Mouse (Mus musculus): ENCODE measurements around the gene Prr5. TPM values are rescaled to one million over a fixed set of nuclear protein-coding genes. Genes with fewer than 3 reads are reported as not detected.

The Prr5 gene
- not detected in 2 replicates for total RNA-seq (2014; fragmentation: Nextera tagmentation)
- total RNA-seq (2017) = not detected in 2 replicates
- not detected in 2 replicates for polyA plus RNA-seq (2012)

DNA sequence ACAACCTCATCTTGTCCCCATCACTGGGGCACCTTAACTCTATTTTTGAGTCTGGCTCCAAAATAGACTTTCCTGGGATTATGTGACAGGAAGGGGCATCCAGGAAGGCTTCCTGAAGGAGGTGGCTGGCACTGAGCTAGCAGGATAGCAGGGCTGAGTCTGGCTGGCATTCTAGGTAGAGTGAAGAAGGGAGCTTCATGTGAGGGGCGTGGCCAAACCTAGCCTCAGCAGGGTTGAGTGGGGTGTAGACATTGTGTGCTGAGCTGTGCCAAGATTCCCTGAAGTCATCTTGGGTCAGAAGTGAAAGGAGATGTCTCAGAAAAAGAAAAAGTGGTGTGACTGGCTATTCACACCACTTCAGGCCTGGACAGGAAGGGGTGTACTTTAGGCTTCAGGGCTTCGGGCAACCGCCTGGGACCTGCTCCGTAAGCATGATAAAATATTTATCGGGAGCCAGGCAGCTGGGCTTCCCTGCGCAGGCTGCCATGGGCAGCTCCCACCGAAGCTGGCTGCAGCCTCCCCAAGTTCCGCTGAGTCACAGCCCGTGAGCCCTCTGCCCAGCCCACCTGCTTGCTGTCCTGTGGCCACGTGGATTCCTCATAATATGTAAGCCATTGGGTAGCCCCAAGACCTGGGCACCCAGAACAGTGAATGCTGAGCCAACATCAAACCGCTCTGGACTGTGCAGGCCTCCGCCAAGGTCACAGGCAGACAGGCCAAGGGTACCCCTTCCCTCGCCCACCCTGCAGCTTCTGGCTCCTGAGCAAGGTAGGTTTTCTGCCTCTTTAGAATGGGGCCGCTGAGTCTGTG, at the start of gene Prr5:
Gene Prr5, plus strand, starts transcription at position 683 of the 810 bp plus-strand sequence.
- no peak for ATAC-seq (ENCODE audit: extremely low read depth, insufficient number of reproducible peaks, low FRiP score, poor library complexity, severe bottlenecking)
- Histone ChIP-seq H3K4me3 (ENCODE audit: low read depth, low read length) (no peak within 1 kb of the TSS; the same call in 1 of the 2 replicates), H3K36me3 (replicated peaks) (no peaks in the 10 kb centered on the region), H3K9me3 (replicated peaks) (peaks cover 93% of the 10 kb centered on the region), H3K27me3 (ENCODE audit: insufficient read depth, low read length) (no peaks in the 10 kb centered on the region), H3K4me1 (ENCODE audit: insufficient read depth, low read depth, low read length) (no peaks in the 10 kb centered on the region)
- TF ChIP-seq CTCF (IDR thresholded peaks at IDR 0.05; ENCODE audit: low read depth, low read length) = no peak
- no peak for TF ChIP-seq POLR2AphosphoS5 (IDR thresholded peaks at IDR 0.05; ENCODE audit: insufficient replicate concordance, low read depth, low read length)
- no peak for TF ChIP-seq GATA1 (IDR thresholded peaks at IDR 0.05; ENCODE audit: borderline replicate concordance, low read length)
- TF ChIP-seq TAL1 (conservative IDR thresholded peaks at IDR 0.05; ENCODE audit: low read depth, low read length) = no peak
- TF ChIP-seq GATA2 (IDR thresholded peaks at IDR 0.05; ENCODE audit: borderline replicate concordance, low read depth, low read length) = no peak
- no peak for DNase-seq (ENCODE audit: low spot score)

DNA sequence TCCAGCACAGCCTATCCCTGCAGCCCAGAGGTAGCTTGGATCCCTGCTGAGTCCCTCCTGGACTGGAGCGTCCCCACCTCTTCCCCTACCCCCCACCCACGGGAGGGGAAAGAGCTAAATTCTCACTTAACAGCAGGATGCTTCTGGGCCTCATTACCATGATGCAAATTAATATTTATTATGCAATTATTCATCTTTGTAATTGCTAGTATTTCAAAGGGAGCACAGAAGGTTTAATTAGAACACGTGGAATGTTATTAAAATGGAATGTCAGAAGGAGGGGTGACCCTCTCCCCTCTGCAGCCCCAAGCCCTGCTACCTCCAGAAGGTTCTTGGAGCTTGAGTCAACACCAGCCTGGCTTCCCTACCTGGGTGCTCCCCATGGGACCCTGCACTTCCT, 49.4 kb upstream of the Prr5 start:
- no peak for TF ChIP-seq GATA1 (IDR thresholded peaks at IDR 0.05; ENCODE audit: borderline replicate concordance, low read length)
- no peak for TF ChIP-seq CTCF (IDR thresholded peaks at IDR 0.05; ENCODE audit: low read depth, low read length)
- TF ChIP-seq TAL1 (conservative IDR thresholded peaks at IDR 0.05; ENCODE audit: low read depth, low read length) = no peak
- no peak for TF ChIP-seq POLR2AphosphoS5 (IDR thresholded peaks at IDR 0.05; ENCODE audit: insufficient replicate concordance, low read depth, low read length)
- no peak for TF ChIP-seq GATA2 (IDR thresholded peaks at IDR 0.05; ENCODE audit: borderline replicate concordance, low read depth, low read length)

DNA sequence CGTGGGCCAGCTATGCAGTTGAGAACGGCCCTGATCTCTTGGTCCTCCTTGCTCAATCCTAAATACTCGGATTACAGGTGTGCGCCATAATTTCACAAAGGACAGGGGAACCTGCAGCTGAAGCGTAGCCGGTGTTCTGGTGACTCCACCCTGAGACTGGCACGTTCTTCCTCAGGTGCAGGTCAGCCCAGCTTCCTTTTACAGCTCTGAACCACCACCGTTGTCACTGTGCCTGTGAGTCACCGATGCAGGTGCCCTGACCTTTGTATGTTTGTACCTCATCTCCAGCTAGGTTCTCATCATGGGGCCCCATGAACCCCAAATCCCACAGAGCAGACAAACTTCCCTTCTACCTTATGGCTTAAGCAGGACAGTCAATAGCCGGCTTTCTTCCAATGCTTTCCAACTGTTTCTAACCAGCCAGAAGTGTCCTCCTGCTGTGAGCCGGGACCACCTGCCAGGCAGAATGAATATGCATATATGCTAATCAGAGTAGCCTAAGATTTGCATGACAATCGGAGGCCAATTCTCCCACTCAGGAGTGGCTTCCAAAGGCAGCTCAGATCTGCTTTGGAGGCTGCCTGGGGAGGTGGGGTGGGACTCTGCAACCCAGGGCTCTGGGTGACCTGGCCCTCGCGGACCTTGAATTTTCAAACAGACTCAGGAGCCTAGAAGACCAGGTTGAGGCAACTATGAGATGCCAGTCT, 47.5 kb upstream of the Prr5 start:
- Histone ChIP-seq H3K4me1 (ENCODE audit: insufficient read depth, low read depth, low read length) (no peaks in the 10 kb centered on the region), H3K4me3 (ENCODE audit: low read depth, low read length) (no peak overlapping the region), H3K36me3 (replicated peaks) (no peaks in the 10 kb centered on the region), H3K27me3 (ENCODE audit: insufficient read depth, low read length) (no peaks in the 10 kb centered on the region), H3K9me3 (replicated peaks) (peaks cover 94% of the 10 kb centered on the region)
- DNase-seq (ENCODE audit: low spot score) = no peak
- no peak for TF ChIP-seq GATA2 (IDR thresholded peaks at IDR 0.05; ENCODE audit: borderline replicate concordance, low read depth, low read length)
- no peak for TF ChIP-seq CTCF (IDR thresholded peaks at IDR 0.05; ENCODE audit: low read depth, low read length)
- no peak for TF ChIP-seq POLR2AphosphoS5 (IDR thresholded peaks at IDR 0.05; ENCODE audit: insufficient replicate concordance, low read depth, low read length)
- TF ChIP-seq GATA1 (IDR thresholded peaks at IDR 0.05; ENCODE audit: borderline replicate concordance, low read length) = no peak
- no peak for TF ChIP-seq TAL1 (conservative IDR thresholded peaks at IDR 0.05; ENCODE audit: low read depth, low read length)
- ATAC-seq (ENCODE audit: extremely low read depth, insufficient number of reproducible peaks, low FRiP score, poor library complexity, severe bottlenecking) = no peak

More for the DNA sequence above, 49.4 kb upstream of the Prr5 start:
- DNase-seq (ENCODE audit: low spot score) (no peak), ATAC-seq (ENCODE audit: extremely low read depth, insufficient number of reproducible peaks, low FRiP score, poor library complexity, severe bottlenecking) (no peak)
- peaks cover 92% of the 10 kb centered on the region for H3K9me3 ChIP-seq (replicated peaks)
- H3K27me3 ChIP-seq (ENCODE audit: insufficient read depth, low read length) = no peaks in the 10 kb centered on the region
- H3K36me3 ChIP-seq (replicated peaks) = no peaks in the 10 kb centered on the region
- no peaks in the 10 kb centered on the region for H3K4me1 ChIP-seq (ENCODE audit: insufficient read depth, low read depth, low read length)
- no peak overlapping the region for H3K4me3 ChIP-seq (ENCODE audit: low read depth, low read length)

DNA sequence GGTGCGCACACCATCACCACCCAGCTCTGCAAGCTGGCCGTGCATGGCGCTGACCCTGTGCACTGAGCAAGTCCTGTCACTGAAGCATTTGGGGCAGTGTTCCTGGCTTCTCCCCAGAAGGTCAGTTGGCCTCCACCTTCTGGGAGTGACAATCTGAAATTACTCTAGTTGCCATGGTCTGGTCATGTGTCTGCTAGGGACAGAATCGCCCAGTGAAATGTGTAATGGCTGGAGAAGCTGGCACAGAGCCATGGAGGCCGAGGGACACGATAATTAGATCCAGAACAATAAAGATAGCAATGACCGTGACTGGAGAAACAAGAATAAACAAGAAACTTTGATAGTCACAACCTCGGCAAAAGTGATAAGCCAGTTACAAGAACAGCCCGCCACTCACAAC, 44.5 kb upstream of the Prr5 start:
- ATAC-seq (ENCODE audit: extremely low read depth, insufficient number of reproducible peaks, low FRiP score, poor library complexity, severe bottlenecking) (no peak), DNase-seq (ENCODE audit: low spot score) (no peak)
- peaks cover 89% of the 10 kb centered on the region for H3K9me3 ChIP-seq (replicated peaks)
- no peak overlapping the region for H3K4me3 ChIP-seq (ENCODE audit: low read depth, low read length)
- H3K4me1 ChIP-seq (ENCODE audit: insufficient read depth, low read depth, low read length) = no peaks in the 10 kb centered on the region
- H3K27me3 ChIP-seq (ENCODE audit: insufficient read depth, low read length) = no peaks in the 10 kb centered on the region
- H3K36me3 ChIP-seq (replicated peaks) = no peaks in the 10 kb centered on the region
- TF ChIP-seq CTCF (IDR thresholded peaks at IDR 0.05; ENCODE audit: low read depth, low read length) (no peak), TAL1 (conservative IDR thresholded peaks at IDR 0.05; ENCODE audit: low read depth, low read length) (no peak), GATA1 (IDR thresholded peaks at IDR 0.05; ENCODE audit: borderline replicate concordance, low read length) (no peak), POLR2AphosphoS5 (IDR thresholded peaks at IDR 0.05; ENCODE audit: insufficient replicate concordance, low read depth, low read length) (no peak), GATA2 (IDR thresholded peaks at IDR 0.05; ENCODE audit: borderline replicate concordance, low read depth, low read length) (no peak)

DNA sequence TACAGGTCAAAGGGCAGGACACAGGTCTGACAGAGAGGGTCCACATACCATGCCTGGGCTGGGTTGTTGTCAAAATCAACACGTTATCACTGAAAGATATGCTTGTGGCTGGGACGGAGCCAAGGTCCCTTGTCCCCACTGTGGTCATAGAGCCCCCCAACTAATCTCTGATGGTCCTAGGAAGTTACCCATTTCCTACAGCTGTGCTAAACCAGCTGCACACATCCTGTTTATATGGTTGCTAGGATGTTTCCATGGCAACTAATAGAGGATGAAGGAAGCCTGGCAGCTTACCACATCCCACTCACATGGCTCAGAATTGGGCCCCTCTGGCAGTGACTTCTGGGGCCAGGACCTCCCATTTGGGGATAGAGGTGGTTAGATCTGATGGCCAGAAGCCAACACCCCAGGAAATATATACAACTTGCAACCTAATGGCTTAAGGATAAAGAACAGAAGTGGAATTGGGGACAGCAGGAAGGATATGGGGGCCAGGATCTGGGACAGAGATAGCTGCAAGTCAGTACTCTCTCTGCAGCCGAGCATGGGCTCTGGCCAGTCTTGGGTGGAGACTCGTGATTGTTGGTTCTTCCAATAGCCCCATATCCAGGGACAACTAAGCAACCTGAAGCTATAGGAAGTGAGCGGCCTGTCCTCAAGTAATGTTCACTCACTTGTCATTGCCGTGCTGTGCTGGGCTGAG, 43.6 kb upstream of the Prr5 start:
- H3K27me3 ChIP-seq (ENCODE audit: insufficient read depth, low read length) = no peaks in the 10 kb centered on the region
- no peak overlapping the region for H3K4me3 ChIP-seq (ENCODE audit: low read depth, low read length)
- DNase-seq (ENCODE audit: low spot score) (no peak), ATAC-seq (ENCODE audit: extremely low read depth, insufficient number of reproducible peaks, low FRiP score, poor library complexity, severe bottlenecking) (no peak)
- no peaks in the 10 kb centered on the region for H3K4me1 ChIP-seq (ENCODE audit: insufficient read depth, low read depth, low read length)
- H3K36me3 ChIP-seq (replicated peaks) = no peaks in the 10 kb centered on the region
- TF ChIP-seq GATA2 (IDR thresholded peaks at IDR 0.05; ENCODE audit: borderline replicate concordance, low read depth, low read length) (no peak), TAL1 (conservative IDR thresholded peaks at IDR 0.05; ENCODE audit: low read depth, low read length) (no peak), POLR2AphosphoS5 (IDR thresholded peaks at IDR 0.05; ENCODE audit: insufficient replicate concordance, low read depth, low read length) (no peak), CTCF (IDR thresholded peaks at IDR 0.05; ENCODE audit: low read depth, low read length) (no peak), GATA1 (IDR thresholded peaks at IDR 0.05; ENCODE audit: borderline replicate concordance, low read length) (no peak)
- peaks cover 85% of the 10 kb centered on the region for H3K9me3 ChIP-seq (replicated peaks)
